In the genomic region with DNA sequence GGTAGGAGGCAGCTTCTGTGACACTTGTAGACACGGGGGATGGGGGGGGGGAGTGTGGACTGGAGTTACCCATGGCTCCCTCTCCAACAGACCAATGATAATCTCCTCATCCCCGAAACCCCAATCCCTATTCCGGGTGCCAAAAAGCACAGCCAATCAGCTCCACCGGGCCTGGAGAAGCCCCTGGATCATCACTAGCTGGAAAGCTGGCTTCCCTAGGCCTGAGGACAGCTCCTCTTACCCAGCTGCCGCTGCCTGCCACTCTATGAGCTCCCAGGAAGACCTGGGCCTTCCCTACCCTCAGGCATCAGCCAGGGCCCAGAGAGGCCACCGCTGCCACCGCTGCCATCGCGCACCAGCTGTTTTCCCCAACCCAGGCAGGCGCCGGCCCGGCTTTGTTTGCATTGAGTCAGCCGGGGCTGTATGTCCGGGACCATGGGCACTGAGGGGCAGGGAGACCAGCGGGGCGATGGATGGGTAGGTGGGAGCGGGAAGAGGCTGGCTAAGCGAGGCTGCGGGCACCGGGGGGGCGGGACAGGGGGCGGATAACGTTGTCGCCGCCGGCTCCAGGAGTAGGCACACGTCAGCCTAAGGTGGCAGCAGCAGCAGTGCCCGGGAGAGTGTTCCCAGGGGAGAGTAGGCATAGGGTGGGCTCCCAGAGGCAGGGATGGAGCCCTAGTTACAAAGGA, we compare ENCODE assay signal across 8 mouse cellular contexts. TPM values are rescaled to one million over a fixed set of nuclear protein-coding genes. Genes with fewer than 3 reads are reported as not detected.
DNase-seq lines count a peak whose midpoint lies in the region; ATAC-seq and TF ChIP-seq lines count a peak whose summit lies in the region.

No protein-coding gene starts in this region.

- H3K27me3 ChIP-seq in lung, embryonic 16.5 days (ENCODE audit: control insufficient read depth, insufficient read depth, low read depth, low read length), result peaks cover 27% of the 10 kb centered on the region
- no peaks in the 10 kb centered on the region for H3K27me3 ChIP-seq in forebrain, postnatal 0 days (ENCODE audit: insufficient read depth, low read length)
- H3K27me3 ChIP-seq in midbrain, postnatal 0 days (ENCODE audit: insufficient read depth, low read length), result no peaks in the 10 kb centered on the region

- H3K9me3 ChIP-seq in lung, embryonic 16.5 days (ENCODE audit: control insufficient read depth, low read length), result no peaks in the 10 kb centered on the region
- no peaks in the 10 kb centered on the region for H3K9me3 ChIP-seq in forebrain, postnatal 0 days (ENCODE audit: low read length)
- H3K9me3 ChIP-seq in midbrain, postnatal 0 days (ENCODE audit: low read length), result no peaks in the 10 kb centered on the region

- no peak overlapping the region for H3K27ac ChIP-seq in lung, embryonic 16.5 days (ENCODE audit: low read length)
- peak overlapping the region; percentile 69 for H3K27ac ChIP-seq in forebrain, postnatal 0 days (ENCODE audit: low read depth, low read length)
- H3K27ac ChIP-seq in midbrain, postnatal 0 days (ENCODE audit: low read depth, low read length), result peak overlapping the region; percentile 88

- WGBS in lung, embryonic 16.5 days, result 3% methylated on average over 27 of the region's 28 CpGs
- WGBS in forebrain, postnatal 0 days, result 3% methylated on average over 28 of the region's 28 CpGs
- 1% methylated on average over 28 of the region's 28 CpGs for WGBS in midbrain, postnatal 0 days

- ATAC-seq in lung, embryonic 16.5 days (ENCODE audit: low read depth), result peak; percentile 37
- ATAC-seq in forebrain, postnatal 0 days, result peak; percentile 92
- peak; percentile 82 for ATAC-seq in midbrain, postnatal 0 days (ENCODE audit: low FRiP score)
- ATAC-seq in monocyte, adult 5-6 weeks (replicated peaks; ENCODE audit: insufficient number of reproducible peaks, low FRiP score, low TSS enrichment, poor library complexity, severe bottlenecking), result no peak

- H3K4me3 ChIP-seq in lung, embryonic 16.5 days (ENCODE audit: low read length), result peak overlapping the region; percentile 52
- peak overlapping the region; percentile 69 for H3K4me3 ChIP-seq in forebrain, postnatal 0 days (ENCODE audit: low read depth, low read length)
- H3K4me3 ChIP-seq in midbrain, postnatal 0 days (ENCODE audit: low read depth, low read length), result peak overlapping the region; percentile 82

- no peaks in the 10 kb centered on the region for H3K36me3 ChIP-seq in lung, embryonic 16.5 days (ENCODE audit: control insufficient read depth, insufficient read depth, low read length)
- no peaks in the 10 kb centered on the region for H3K36me3 ChIP-seq in forebrain, postnatal 0 days (ENCODE audit: insufficient read depth)
- no peaks in the 10 kb centered on the region for H3K36me3 ChIP-seq in midbrain, postnatal 0 days (ENCODE audit: insufficient read depth, low read length)

- no peak for DNase-seq in lung, adult 18-20 months
- DNase-seq in cerebellum, adult 11 months, result peak; percentile 61
- peak; percentile 79 for DNase-seq in forebrain, postnatal 0 days
- peak; percentile 72 for DNase-seq in left cerebral cortex, adult 11 months (ENCODE audit: low spot score)
- DNase-seq in midbrain, postnatal 0 days (ENCODE audit: low spot score), result peak; percentile 87
- no peak for DNase-seq in spleen, postnatal 4 days (ENCODE audit: low spot score in 2 of 2)

- peak overlapping the region; percentile 75 for H3K4me2 ChIP-seq in lung, embryonic 16.5 days (ENCODE audit: low read depth, low read length)
- H3K4me2 ChIP-seq in forebrain, postnatal 0 days (ENCODE audit: low read depth), result peak overlapping the region; percentile 89
- H3K4me2 ChIP-seq in midbrain, postnatal 0 days (ENCODE audit: low read depth, low read length, poor library complexity, severe bottlenecking), result peak overlapping the region; percentile 93

- peaks cover 15% of the 10 kb centered on the region for H3K4me1 ChIP-seq in lung, embryonic 16.5 days (replicated peaks; ENCODE audit: control insufficient read depth, insufficient read depth, low read length)
- H3K4me1 ChIP-seq in forebrain, postnatal 0 days (ENCODE audit: insufficient read depth), result no peaks in the 10 kb centered on the region
- H3K4me1 ChIP-seq in midbrain, postnatal 0 days (ENCODE audit: insufficient read depth, low read length), result peaks cover 8% of the 10 kb centered on the region; the same call in 1 of the 2 replicates

- no peak for TF ChIP-seq CTCF in forebrain, postnatal 0 days (IDR thresholded peaks at IDR 0.05; ENCODE audit: low read depth)
- no peak for TF ChIP-seq CTCF in midbrain, postnatal 0 days (IDR thresholded peaks at IDR 0.05)

- peak overlapping the region; percentile 61 for H3K9ac ChIP-seq in lung, embryonic 16.5 days (ENCODE audit: low read length)
- H3K9ac ChIP-seq in forebrain, postnatal 0 days, result peak overlapping the region; percentile 64
- peak overlapping the region; percentile 87 for H3K9ac ChIP-seq in midbrain, postnatal 0 days (replicated peaks; ENCODE audit: low read length, poor library complexity, severe bottlenecking)

RNA-seq across cellular contexts. Expression of gene Hid1, which starts 0.7 kb away (rescaled TPM):
- polyA plus RNA-seq in lung, embryonic 16.5 days (2015; fragmentation: Nextera tagmentation; extraction: Ambion mirVana), result 19.1 and 20.2 TPM in 2 replicates
- total RNA-seq in forebrain, postnatal 0 days (2014; rRNA removed), result 52.4 and 54.5 TPM in 2 replicates
- polyA plus RNA-seq in forebrain, postnatal 0 days (2015; fragmentation: Nextera tagmentation; extraction: Ambion mirVana), result 42.8 and 46.6 TPM in 2 replicates
- total RNA-seq in midbrain, postnatal 0 days (2014; rRNA removed), result 96.0 and 106 TPM in 2 replicates
- 65.6 TPM in 2 replicates for polyA plus RNA-seq in midbrain, postnatal 0 days (2015; fragmentation: Nextera tagmentation; extraction: Ambion mirVana)
- total RNA-seq in monocyte, adult 5-6 weeks (2017), result 4.7 to 13.4 TPM (median 7.5 TPM) in 3 replicates

RNA-seq across cellular contexts. Expression of gene Cdr2l, which starts 14.9 kb away (rescaled TPM):
- 11.5 and 12.0 TPM in 2 replicates for polyA plus RNA-seq in lung, embryonic 16.5 days (2015; fragmentation: Nextera tagmentation; extraction: Ambion mirVana)
- total RNA-seq in forebrain, postnatal 0 days (2014; rRNA removed), result 43.0 and 45.8 TPM in 2 replicates
- polyA plus RNA-seq in forebrain, postnatal 0 days (2015; fragmentation: Nextera tagmentation; extraction: Ambion mirVana), result 14.4 and 16.9 TPM in 2 replicates
- 66.0 and 68.8 TPM in 2 replicates for total RNA-seq in midbrain, postnatal 0 days (2014; rRNA removed)
- 16.0 and 17.2 TPM in 2 replicates for polyA plus RNA-seq in midbrain, postnatal 0 days (2015; fragmentation: Nextera tagmentation; extraction: Ambion mirVana)
- total RNA-seq in monocyte, adult 5-6 weeks (2017), result not detected in 3 replicates

RNA-seq across cellular contexts. Expression of gene Otop3, which starts 32.3 kb away (rescaled TPM):
- polyA plus RNA-seq in lung, embryonic 16.5 days (2015; fragmentation: Nextera tagmentation; extraction: Ambion mirVana), result not detected in 2 replicates
- 0.31 and 0.48 TPM in 2 replicates for total RNA-seq in forebrain, postnatal 0 days (2014; rRNA removed)
- 0.47 and 0.98 TPM in 2 replicates for polyA plus RNA-seq in forebrain, postnatal 0 days (2015; fragmentation: Nextera tagmentation; extraction: Ambion mirVana)
- total RNA-seq in midbrain, postnatal 0 days (2014; rRNA removed), result 2.1 and 3.7 TPM in 2 replicates
- polyA plus RNA-seq in midbrain, postnatal 0 days (2015; fragmentation: Nextera tagmentation; extraction: Ambion mirVana), result 1.8 and 2.1 TPM in 2 replicates
- total RNA-seq in monocyte, adult 5-6 weeks (2017), result 0.39 TPM in 1 of 3 replicates, not detected in the others

RNA-seq across cellular contexts. Expression of gene Mrpl58, which starts 36.7 kb away (rescaled TPM):
- polyA plus RNA-seq in lung, embryonic 16.5 days (2015; fragmentation: Nextera tagmentation; extraction: Ambion mirVana), result 203 and 205 TPM in 2 replicates
- 82.1 and 86.1 TPM in 2 replicates for total RNA-seq in forebrain, postnatal 0 days (2014; rRNA removed)
- polyA plus RNA-seq in forebrain, postnatal 0 days (2015; fragmentation: Nextera tagmentation; extraction: Ambion mirVana), result 201 and 203 TPM in 2 replicates
- total RNA-seq in midbrain, postnatal 0 days (2014; rRNA removed), result 69.2 and 78.1 TPM in 2 replicates
- polyA plus RNA-seq in midbrain, postnatal 0 days (2015; fragmentation: Nextera tagmentation; extraction: Ambion mirVana), result 187 and 201 TPM in 2 replicates
- total RNA-seq in monocyte, adult 5-6 weeks (2017), result 57.9 to 84.5 TPM (median 60.9 TPM) in 3 replicates

RNA-seq across cellular contexts. Expression of gene Ush1g, which starts 45.0 kb away (rescaled TPM):
- not detected in 2 replicates for polyA plus RNA-seq in lung, embryonic 16.5 days (2015; fragmentation: Nextera tagmentation; extraction: Ambion mirVana)
- 0.23 and 0.33 TPM in 2 replicates for total RNA-seq in forebrain, postnatal 0 days (2014; rRNA removed)
- 0.06 and 0.09 TPM in 2 replicates for polyA plus RNA-seq in forebrain, postnatal 0 days (2015; fragmentation: Nextera tagmentation; extraction: Ambion mirVana)
- 0.14 TPM in 1 of 2 replicates, not detected in the other for total RNA-seq in midbrain, postnatal 0 days (2014; rRNA removed)
- 0.21 and 0.32 TPM in 2 replicates for polyA plus RNA-seq in midbrain, postnatal 0 days (2015; fragmentation: Nextera tagmentation; extraction: Ambion mirVana)
- total RNA-seq in monocyte, adult 5-6 weeks (2017), result not detected in 3 replicates

Comparison
In these comparisons a context has a peak if more than half of its experiments do, and no peak if none do; other contexts are left out.
1. DNase-seq: peak in cerebellum, adult 11 months (single experiment), forebrain, postnatal 0 days (single experiment), left cerebral cortex, adult 11 months (single experiment) and midbrain, postnatal 0 days (single experiment); none in lung, adult 18-20 months (0 of 2) and spleen, postnatal 4 days (0 of 2).
2. RNA of gene Cdr2l, which starts 14.9 kb away (total RNA-seq): 66.0 to 68.8 TPM in midbrain, postnatal 0 days and 43.0 to 45.8 TPM in forebrain, postnatal 0 days; not detected in monocyte, adult 5-6 weeks; every median in the first group is over 10 times any median in the second.
3. Peak in every context shown above with its lines, with median percentiles within 50 percentile points of each other: H3K4me2 ChIP-seq, H3K4me3 ChIP-seq and H3K9ac ChIP-seq.